Mouse (Mus musculus) forebrain, postnatal 0 days (tissue): ENCODE data around the gene Ell. TPM values are rescaled to one million over a fixed set of nuclear protein-coding genes. Genes with fewer than 3 reads are reported as not detected.

Source experiments
- ATAC-seq: fragments of 200-750 bp; cut with Nextera tagmentation; 2 replicates; pipeline ENCODE4 v1.8.0; 2017; ENCODE audit warnings: mild to moderate bottlenecking, moderate library complexity
- DNase-seq: peaks from one replicate; pipeline ENCODE4 v3.0.0-alpha.2; 2015
- H3K27ac ChIP-seq: fragments of 300-500 bp; sonication (generic); 2 replicates; pipeline ENCODE4 v1.5.1; 2014; ENCODE audit warnings: low read depth, mild to moderate bottlenecking, antibody characterized with exemption, low read length, moderate library complexity, mixed read lengths
- H3K27me3 ChIP-seq: fragments of 300-500 bp; sonication (generic); 2 replicates; pipeline ENCODE4 v1.6.1; 2014; ENCODE audit warnings: mild to moderate bottlenecking, low read length, mixed read lengths; ENCODE audit not compliant: insufficient read depth
- H3K36me3 ChIP-seq: fragments of 300-500 bp; sonication (generic); 2 replicates; pipeline ENCODE4 v1.6.1; 2014; ENCODE audit warnings: mild to moderate bottlenecking, moderate library complexity; ENCODE audit not compliant: insufficient read depth
- H3K4me1 ChIP-seq: fragments of 300-500 bp; sonication (generic); 2 replicates; pipeline ENCODE4 v1.6.1; 2014; ENCODE audit warnings: antibody characterized with exemption; ENCODE audit not compliant: insufficient read depth
- H3K4me2 ChIP-seq: fragments of 300-500 bp; sonication (generic); 2 replicates; pipeline ENCODE4 v1.6.1; 2014; ENCODE audit warnings: low read depth, mild to moderate bottlenecking, moderate library complexity
- H3K4me3 ChIP-seq: fragments of 300-500 bp; sonication (generic); 2 replicates; pipeline ENCODE4 v1.5.1; 2014; ENCODE audit warnings: low read depth, low read length, mixed read lengths
- H3K9ac ChIP-seq: fragments of 300-500 bp; sonication (generic); 2 replicates; pipeline ENCODE4 v1.6.1; 2014; ENCODE audit warnings: mild to moderate bottlenecking
- H3K9me3 ChIP-seq: fragments of 300-500 bp; sonication (generic); 2 replicates; pipeline ENCODE4 v1.6.1; 2016; ENCODE audit warnings: low read length
- CTCF ChIP-seq: sonication (generic); IDR thresholded peaks from 2 replicates; pipeline ENCODE4 v1.5.1; 2016; ENCODE audit warnings: antibody characterized with exemption, control low read depth, low read depth
- WGBS: fragments of 180-500 bp; shearing (Covaris S2); extraction: QIAGEN DNeasy Blood & Tissue Kit; methylation state at CpG from one replicate; pipeline ENCODE4 v1.1.7; 2014; 5-methylcytosine and 5-hydroxymethylcytosine counted together
- polyA plus RNA-seq: library from polyadenylated mRNA; unstranded; fragments of >200 nt; fragmentation: Nextera tagmentation; extraction: Ambion mirVana; gene quantifications from 2 replicates; pipeline ENCODE4 v1.2.1, GENCODE M21; 2015
- total RNA-seq: library from RNA; depleted of rRNA; stranded (reverse); fragments of >200 nt; gene quantifications from 2 replicates; pipeline ENCODE4 v1.2.3, GENCODE M21; 2014; rRNA removed

The Ell gene
- total RNA-seq (16.2 and 18.4 TPM in 2 replicates), polyA plus RNA-seq (9.7 and 11.0 TPM in 2 replicates)

GRCm38 (mm10) chr8:70539077-70539813, at the start of gene Ell:
Ell (plus strand) TSS chr8:70539457.
- ATAC-seq: peak; percentile 91
- WGBS: under 1% methylated on average over 53 of the region's 58 CpGs
- peak within 1 kb of the TSS; percentile 90 for H3K4me3 ChIP-seq
- no peaks in the 10 kb centered on the region for H3K9me3 ChIP-seq
- TF ChIP-seq CTCF: no peak
- H3K36me3 ChIP-seq: peaks cover 28% of the 10 kb centered on the region
- peaks cover 11% of the 10 kb centered on the region; the same call in 1 of the 2 replicates for H3K4me1 ChIP-seq
- no peaks in the 10 kb centered on the region for H3K27me3 ChIP-seq
- peak within 1 kb of the TSS; percentile 93 for H3K4me2 ChIP-seq
- DNase-seq: peak; percentile 99
- peak within 1 kb of the TSS; percentile 91 for H3K27ac ChIP-seq
- H3K9ac ChIP-seq: peak within 1 kb of the TSS; percentile 84

GRCm38 (mm10) chr8:70489576-70489975, 49.7 kb upstream of the Ell start:
- ATAC-seq: no peak
- Histone ChIP-seq H3K9me3 (no peaks in the 10 kb centered on the region), H3K4me3 (0 out of 2 replicates have a peak overlapping the region, but pooled peaks have one; percentile 4), H3K9ac (no peak overlapping the region), H3K27ac (no peak overlapping the region), H3K4me2 (peak overlapping the region; percentile 9; the same call in 1 of the 2 replicates), H3K36me3 (0 out of 2 replicates have a peak, but pooled peaks cover 7% of the 10 kb centered on the region), H3K27me3 (peaks cover 65% of the 10 kb centered on the region), H3K4me1 (peaks cover 7% of the 10 kb centered on the region)
- DNase-seq: no peak
- under 1% methylated on average over 40 of the region's 41 CpGs for WGBS
- TF ChIP-seq CTCF: no peak

GRCm38 (mm10) chr8:70490061-70490879, 49.0 kb upstream of the Ell start:
- H3K4me3 ChIP-seq: no peak overlapping the region
- H3K27me3 ChIP-seq: peaks cover 71% of the 10 kb centered on the region
- H3K4me1 ChIP-seq: peaks cover 7% of the 10 kb centered on the region
- no peak for ATAC-seq
- 0 out of 2 replicates have a peak, but pooled peaks cover 3% of the 10 kb centered on the region for H3K36me3 ChIP-seq
- DNase-seq: no peak
- no peak overlapping the region for H3K9ac ChIP-seq
- TF ChIP-seq CTCF: no peak
- no peak overlapping the region for H3K27ac ChIP-seq
- no peaks in the 10 kb centered on the region for H3K9me3 ChIP-seq
- H3K4me2 ChIP-seq: no peak overlapping the region
- 9% methylated on average over 10 of the region's 10 CpGs for WGBS

GRCm38 (mm10) chr8:70490880-70491495, 48.3 kb upstream of the Ell start:
- H3K4me1 ChIP-seq: peaks cover 7% of the 10 kb centered on the region
- no peaks in the 10 kb centered on the region for H3K36me3 ChIP-seq
- H3K27ac ChIP-seq: no peak overlapping the region
- ATAC-seq (no peak), DNase-seq (no peak)
- no peak overlapping the region for H3K4me2 ChIP-seq
- H3K27me3 ChIP-seq: peaks cover 78% of the 10 kb centered on the region
- WGBS: 2% methylated on average over 20 of the region's 20 CpGs
- no peak overlapping the region for H3K4me3 ChIP-seq
- no peak for TF ChIP-seq CTCF
- H3K9me3 ChIP-seq: no peaks in the 10 kb centered on the region
- no peak overlapping the region for H3K9ac ChIP-seq

- Histone ChIP-seq H3K27me3 (peaks cover 91% of the 10 kb centered on the region), H3K9me3 (no peaks in the 10 kb centered on the region), H3K4me1 (peaks cover 7% of the 10 kb centered on the region), H3K9ac (peak within 1 kb of the TSS; percentile 58), H3K36me3 (no peaks in the 10 kb centered on the region), H3K27ac (no peak within 1 kb of the TSS), H3K4me3 (peak within 1 kb of the TSS; percentile 47), H3K4me2 (peak within 1 kb of the TSS; percentile 62)
- 2% methylated on average over 47 of the region's 93 CpGs for WGBS
- DNase-seq: no peak
- no peak for TF ChIP-seq CTCF
- ATAC-seq: no peak
These were observed 46.3 kb upstream of the Ell start, which contains the start of gene Crlf1 for GRCm38 (mm10) chr8:70492664-70493640. Crlf1 (plus strand) TSS chr8:70493158.
